In genomic region chr10:13172798-13173221, GRCm38 (mm10) we compare ENCODE assay signal across 10 mouse cellular contexts. TPM values are rescaled to one million over a fixed set of nuclear protein-coding genes. Genes with fewer than 3 reads are reported as not detected.
DNase-seq lines count a peak whose midpoint lies in the region; ATAC-seq lines count a peak whose summit lies in the region.
"Had no signal": no experiment of that assay in that cellular context is flagged by ENCODE, and none has a peak within 500 bp of the region (broad histone marks: within the 10 kb centered on the region; RNA-seq: fewer than 3 reads in every experiment).

No protein-coding gene starts in this region.

- H3K4me2 ChIP-seq in kidney, embryonic 14.5 days (replicated peaks; ENCODE audit: low read depth, low read length), result no peak overlapping the region
- no peak overlapping the region for H3K4me2 ChIP-seq in forebrain, embryonic 12.5 days
- no peak overlapping the region for H3K4me2 ChIP-seq in intestine, embryonic 16.5 days (ENCODE audit: low read depth, low read length)

- peak; percentile 74; the same call in 1 of the 2 replicates for ATAC-seq in kidney, embryonic 14.5 days (ENCODE audit: low FRiP score, low TSS enrichment)
- ATAC-seq in common myeloid progenitor, adult 5-6 weeks (replicated peaks; ENCODE audit: low read depth, poor library complexity, severe bottlenecking), result peak; percentile 68
- peak; percentile 69; the same call in 1 of the 2 replicates for ATAC-seq in forebrain, embryonic 12.5 days (ENCODE audit: low FRiP score)
- ATAC-seq in intestine, embryonic 16.5 days, result peak; percentile 56; the same call in 1 of the 2 replicates
- ATAC-seq in erythroblast, adult 5-6 weeks (replicated peaks; ENCODE audit: low FRiP score, poor library complexity, severe bottlenecking), result no peak

- no peak for DNase-seq in kidney, adult 11 months
- DNase-seq in ovary, postnatal 14 days (ENCODE audit: low spot score), result no peak
- no peak for DNase-seq in layer of hippocampus, postnatal 36 days
- DNase-seq: adrenal gland, postnatal 14 days; kidney, adult 9 months had no signal

- H3K27me3 ChIP-seq in kidney, embryonic 14.5 days (ENCODE audit: control insufficient read depth, insufficient read depth, low read length), result no peaks in the 10 kb centered on the region
- H3K27me3 ChIP-seq in forebrain, embryonic 12.5 days, result no peaks in the 10 kb centered on the region
- no peaks in the 10 kb centered on the region for H3K27me3 ChIP-seq in intestine, embryonic 16.5 days (replicated peaks; ENCODE audit: control insufficient read depth, insufficient read depth, low read length)

- no peaks in the 10 kb centered on the region for H3K9me3 ChIP-seq in kidney, embryonic 14.5 days (ENCODE audit: control insufficient read depth, low read length)
- H3K9me3 ChIP-seq in forebrain, embryonic 12.5 days, result no peaks in the 10 kb centered on the region
- H3K9me3 ChIP-seq in intestine, embryonic 16.5 days (ENCODE audit: control insufficient read depth, low read length), result no peaks in the 10 kb centered on the region

- no peak overlapping the region for H3K4me3 ChIP-seq in kidney, embryonic 14.5 days (ENCODE audit: low read length)
- H3K4me3 ChIP-seq in forebrain, embryonic 12.5 days (replicated peaks), result no peak overlapping the region
- no peak overlapping the region for H3K4me3 ChIP-seq in intestine, embryonic 16.5 days (ENCODE audit: low read length)

- H3K9ac ChIP-seq in kidney, embryonic 14.5 days (ENCODE audit: low read depth, low read length), result no peak overlapping the region
- H3K9ac ChIP-seq in forebrain, embryonic 12.5 days, result no peak overlapping the region
- H3K9ac ChIP-seq in intestine, embryonic 16.5 days (ENCODE audit: low read depth, low read length), result no peak overlapping the region

- no peak overlapping the region for H3K27ac ChIP-seq in kidney, embryonic 14.5 days (ENCODE audit: low read depth, low read length)
- H3K27ac ChIP-seq in forebrain, embryonic 12.5 days, result no peak overlapping the region
- peak overlapping the region; percentile 3; the same call in 1 of the 2 replicates for H3K27ac ChIP-seq in intestine, embryonic 16.5 days (ENCODE audit: low read length)

- H3K4me1 ChIP-seq in kidney, embryonic 14.5 days (ENCODE audit: control insufficient read depth, insufficient read depth, low read length), result no peaks in the 10 kb centered on the region
- H3K4me1 ChIP-seq in forebrain, embryonic 12.5 days, result peaks cover 26% of the 10 kb centered on the region
- peaks cover 16% of the 10 kb centered on the region for H3K4me1 ChIP-seq in intestine, embryonic 16.5 days (ENCODE audit: control insufficient read depth, insufficient read depth, low read length)

- H3K36me3 ChIP-seq in kidney, embryonic 14.5 days (ENCODE audit: control insufficient read depth, insufficient read depth, low read length), result peaks cover 14% of the 10 kb centered on the region; the same call in 1 of the 2 replicates
- H3K36me3 ChIP-seq in forebrain, embryonic 12.5 days (replicated peaks), result peaks cover 18% of the 10 kb centered on the region
- no peaks in the 10 kb centered on the region for H3K36me3 ChIP-seq in intestine, embryonic 16.5 days (ENCODE audit: control insufficient read depth, insufficient read depth, low read length)

- 25% methylated on average over 10 of the region's 10 CpGs for WGBS in kidney, embryonic 14.5 days
- 69% methylated on average over 10 of the region's 10 CpGs for whole genome bisulfite sequencing in forebrain, embryonic 12.5 days
- WGBS in intestine, embryonic 16.5 days, result 35% methylated on average over 10 of the region's 10 CpGs

RNA-seq across cellular contexts. Expression of gene Zc2hc1b, which starts 5.0 kb away (rescaled TPM):
- polyA plus RNA-seq in kidney, embryonic 14.5 days (2014; fragmentation: Nextera tagmentation; extraction: Ambion mirVana), result not detected in 2 replicates
- total RNA-seq in common myeloid progenitor, adult 5-6 weeks (2017), result not detected in 2 replicates
- polyA plus RNA-seq in forebrain, embryonic 12.5 days (2016; fragmentation: Nextera tagmentation; extraction: Ambion mirVana), result not detected in 2 replicates
- polyA plus RNA-seq in intestine, embryonic 16.5 days (2015; fragmentation: Nextera tagmentation; extraction: Ambion mirVana), result not detected in 2 replicates
- not detected for total RNA-seq in layer of hippocampus, postnatal 36 days (2021)
- total RNA-seq in erythroblast, adult 5-6 weeks (2015; ENCODE audit: low replicate concordance), result not detected in 2 replicates
- not detected in 2 replicates for total RNA-seq in erythroblast, adult 5-6 weeks (2017; ENCODE audit: low replicate concordance)
- total RNA-seq: adrenal gland, postnatal 14 days had no signal

RNA-seq across cellular contexts. Expression of gene Ltv1, which starts 20.2 kb away (rescaled TPM):
- polyA plus RNA-seq in kidney, embryonic 14.5 days (2014; fragmentation: Nextera tagmentation; extraction: Ambion mirVana), result 62.5 and 73.4 TPM in 2 replicates
- 59.7 and 63.7 TPM in 2 replicates for total RNA-seq in common myeloid progenitor, adult 5-6 weeks (2017)
- 59.7 and 60.6 TPM in 2 replicates for polyA plus RNA-seq in forebrain, embryonic 12.5 days (2016; fragmentation: Nextera tagmentation; extraction: Ambion mirVana)
- polyA plus RNA-seq in intestine, embryonic 16.5 days (2015; fragmentation: Nextera tagmentation; extraction: Ambion mirVana), result 69.2 and 74.4 TPM in 2 replicates
- 10 to 100 TPM; 22.4 to 24.0 TPM for total RNA-seq in layer of hippocampus, postnatal 36 days (2021)
- 15.7 and 26.3 TPM in 2 replicates for total RNA-seq in erythroblast, adult 5-6 weeks (2015; ENCODE audit: low replicate concordance)
- 6.4 and 7.6 TPM in 2 replicates for total RNA-seq in erythroblast, adult 5-6 weeks (2017; ENCODE audit: low replicate concordance)
